Mouse (Mus musculus): ENCODE measurements around the gene Midn. TPM values are rescaled to one million over a fixed set of nuclear protein-coding genes. Genes with fewer than 3 reads are reported as not detected.

Midn gene
- polyA plus RNA-seq, 1 experiment from 2014 or later = 18.3 TPM

DNA sequence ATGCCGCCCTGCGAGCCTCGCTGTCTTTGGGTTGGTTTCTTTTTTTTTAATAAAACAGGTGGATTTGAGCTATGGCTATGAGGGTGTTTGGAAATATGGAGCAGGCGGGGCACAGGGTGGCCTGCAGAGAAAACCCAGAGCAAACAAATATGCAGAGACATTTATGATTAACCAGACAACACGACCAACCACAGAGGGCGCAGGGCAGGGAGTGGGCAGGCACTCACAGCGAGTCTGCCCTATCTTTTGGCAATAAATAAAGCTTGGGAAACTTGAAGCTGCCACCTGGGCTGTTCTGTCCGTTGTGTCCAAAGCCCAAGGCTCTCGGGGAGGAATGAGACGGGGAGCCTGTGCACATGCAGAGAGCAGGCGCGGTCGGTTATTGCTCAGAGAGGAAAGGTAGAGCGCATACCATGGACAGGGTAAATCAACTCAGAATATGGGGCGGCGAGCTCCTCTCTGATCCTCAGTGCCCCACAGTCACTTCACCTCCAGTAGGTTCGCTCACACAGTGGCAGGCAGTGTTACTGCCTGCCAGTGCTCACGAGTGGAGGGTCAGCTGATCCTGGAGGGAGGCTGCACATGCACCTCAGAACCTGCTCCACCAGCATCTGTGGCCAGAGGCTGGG is 17.6 kb upstream of the Midn start:
- no peak overlapping the region for H3K4me2 ChIP-seq (replicated peaks)
- no peaks in the 10 kb centered on the region for H3K9me3 ChIP-seq (replicated peaks)
- H3K27ac ChIP-seq (replicated peaks) = no peak overlapping the region
- peaks cover 23% of the 10 kb centered on the region for H3K4me1 ChIP-seq
- 83% methylated on average over 18 of the region's 18 CpGs for WGBS
- H3K27me3 ChIP-seq = no peaks in the 10 kb centered on the region
- no peak overlapping the region for H3K4me3 ChIP-seq (replicated peaks)
- no peak for ATAC-seq (ENCODE audit: insufficient number of reproducible peaks, low FRiP score, low TSS enrichment, low read depth)
- H3K36me3 ChIP-seq = peaks cover 88% of the 10 kb centered on the region
- H3K9ac ChIP-seq = no peak overlapping the region

DNA sequence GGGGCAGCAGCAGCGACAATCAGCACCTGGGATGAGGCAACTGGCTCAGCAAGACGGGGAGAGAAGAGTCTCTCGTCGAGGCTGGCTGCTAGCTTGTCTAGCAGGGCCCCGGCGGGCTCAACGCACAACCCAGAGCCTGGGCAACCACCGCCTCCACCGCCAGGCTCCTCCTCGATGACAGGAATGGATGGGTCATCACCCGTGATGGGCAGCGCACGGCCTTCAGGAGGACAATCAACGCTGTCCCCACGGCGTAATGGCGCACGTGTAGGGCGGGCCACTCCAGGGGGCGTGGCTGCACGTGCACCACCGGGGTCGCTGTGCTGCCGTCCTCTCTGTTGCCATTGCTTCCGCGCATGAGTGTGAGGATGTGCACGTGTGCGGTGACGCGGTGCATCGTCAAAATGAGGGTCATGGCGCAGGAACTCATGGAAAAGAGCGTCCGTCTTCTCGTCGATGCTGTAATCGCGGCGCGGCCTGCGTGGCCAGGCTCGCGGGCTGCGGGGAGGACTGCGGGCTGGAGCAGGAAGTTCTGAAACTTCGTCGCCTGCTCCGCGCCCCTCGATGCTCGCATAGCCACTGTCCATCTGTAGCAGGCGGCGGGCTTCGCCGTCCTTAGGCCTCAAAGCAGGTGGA is 16.6 kb upstream of the Midn start:
- 19% methylated on average over 55 of the region's 55 CpGs for WGBS
- Histone ChIP-seq H3K4me2 (replicated peaks) (peak overlapping the region; percentile 30), H3K9ac (no peak overlapping the region), H3K9me3 (replicated peaks) (no peaks in the 10 kb centered on the region), H3K27ac (replicated peaks) (no peak overlapping the region), H3K4me1 (peaks cover 26% of the 10 kb centered on the region), H3K4me3 (replicated peaks) (peak overlapping the region; percentile 19), H3K27me3 (no peaks in the 10 kb centered on the region), H3K36me3 (peaks cover 85% of the 10 kb centered on the region)
- ATAC-seq (ENCODE audit: insufficient number of reproducible peaks, low FRiP score, low TSS enrichment, low read depth) = no peak

DNA sequence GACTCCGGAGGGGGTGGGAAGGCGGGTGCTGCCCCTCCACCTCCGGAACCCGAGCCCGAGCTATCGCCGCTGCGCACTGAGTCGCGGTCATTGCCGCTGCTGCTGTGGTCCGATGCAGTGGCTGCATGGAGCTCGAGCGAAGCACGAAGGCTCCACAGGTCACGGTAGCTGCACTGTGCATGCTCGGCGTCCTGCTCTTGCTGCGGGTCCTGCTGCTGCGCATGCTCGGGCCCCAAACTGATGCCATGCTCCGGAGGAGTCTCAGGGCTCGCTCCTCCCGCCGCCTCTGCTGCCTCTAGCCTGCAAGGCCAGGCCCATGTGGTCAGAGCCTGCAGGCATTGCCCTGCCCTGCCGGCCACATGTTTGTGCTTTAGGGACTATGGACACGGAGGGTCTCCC is 16.1 kb upstream of the Midn start:
- Histone ChIP-seq H3K27me3 (peaks cover 5% of the 10 kb centered on the region), H3K9me3 (replicated peaks) (no peaks in the 10 kb centered on the region), H3K9ac (no peak overlapping the region), H3K36me3 (peaks cover 80% of the 10 kb centered on the region), H3K4me1 (peaks cover 31% of the 10 kb centered on the region), H3K27ac (replicated peaks) (no peak overlapping the region), H3K4me2 (replicated peaks) (peak overlapping the region; percentile 30), H3K4me3 (replicated peaks) (peak overlapping the region; percentile 19)
- WGBS = 37% methylated on average over 27 of the region's 27 CpGs
- no peak for ATAC-seq (ENCODE audit: insufficient number of reproducible peaks, low FRiP score, low TSS enrichment, low read depth)

DNA sequence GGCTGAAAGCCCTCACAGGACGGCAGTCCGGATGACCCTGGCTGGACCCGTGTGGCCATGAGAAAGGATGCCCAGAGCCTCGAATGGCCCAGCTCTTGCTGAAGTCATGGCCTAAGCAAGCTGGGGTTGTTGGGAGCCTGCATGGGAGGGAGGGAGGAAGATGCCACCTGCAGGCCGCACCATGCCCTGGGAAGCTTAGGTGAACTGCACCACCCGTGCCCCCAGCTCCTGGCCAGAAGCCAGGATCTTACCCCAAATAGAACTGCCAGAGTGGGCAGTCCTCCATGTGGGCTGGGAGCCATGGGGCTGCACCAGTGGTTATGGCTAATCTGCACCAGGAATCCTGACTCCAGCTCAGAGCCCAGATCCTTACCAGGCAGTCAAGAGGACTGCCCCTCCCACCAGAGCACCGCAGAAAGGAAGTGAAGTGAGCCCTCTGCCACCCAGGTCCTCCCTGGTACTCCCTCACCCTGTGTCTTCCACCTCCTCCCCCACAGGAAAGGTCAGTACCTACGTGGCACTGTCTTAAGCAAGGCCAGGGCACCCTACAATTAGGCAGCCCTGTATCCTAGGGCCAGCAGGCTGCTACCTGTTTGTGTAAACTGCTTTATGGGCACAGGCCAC is 14.7 kb upstream of the Midn start:
- 0 out of 2 replicates have a peak overlapping the region, but pooled peaks have one; percentile 17 for H3K27ac ChIP-seq (replicated peaks)
- peaks cover 66% of the 10 kb centered on the region for H3K36me3 ChIP-seq
- H3K4me2 ChIP-seq (replicated peaks) = no peak overlapping the region
- no peak for ATAC-seq (ENCODE audit: insufficient number of reproducible peaks, low FRiP score, low TSS enrichment, low read depth)
- H3K4me1 ChIP-seq = peaks cover 45% of the 10 kb centered on the region
- peaks cover 10% of the 10 kb centered on the region for H3K27me3 ChIP-seq
- no peaks in the 10 kb centered on the region for H3K9me3 ChIP-seq (replicated peaks)
- 65% methylated on average over 8 of the region's 8 CpGs for WGBS
- no peak overlapping the region for H3K9ac ChIP-seq
- no peak overlapping the region for H3K4me3 ChIP-seq (replicated peaks)

DNA sequence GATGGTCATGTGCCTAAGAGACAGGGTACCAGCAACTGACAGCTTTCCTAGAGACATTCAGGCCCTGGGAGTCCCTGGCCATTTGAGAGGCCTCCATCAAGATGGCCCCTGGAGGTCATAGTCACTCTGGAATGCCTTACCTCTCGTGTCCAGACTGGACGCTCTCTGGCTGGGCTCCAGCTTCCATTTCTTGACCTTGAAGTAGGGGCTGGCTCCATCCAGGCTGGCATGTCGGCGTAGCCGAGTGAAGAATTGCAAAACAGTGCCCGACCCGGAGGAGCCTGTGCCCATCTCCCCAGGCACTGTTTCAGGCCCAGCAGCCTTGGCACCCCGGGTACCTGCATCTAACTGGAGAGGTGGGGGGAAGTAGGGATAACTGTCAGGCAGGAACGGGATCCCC is 13.7 kb upstream of the Midn start:
- Histone ChIP-seq H3K27ac (replicated peaks) (no peak overlapping the region), H3K4me3 (replicated peaks) (no peak overlapping the region), H3K4me2 (replicated peaks) (no peak overlapping the region), H3K36me3 (peaks cover 57% of the 10 kb centered on the region), H3K9me3 (replicated peaks) (no peaks in the 10 kb centered on the region), H3K9ac (no peak overlapping the region), H3K27me3 (peaks cover 13% of the 10 kb centered on the region), H3K4me1 (peaks cover 55% of the 10 kb centered on the region)
- 81% methylated on average over 9 of the region's 9 CpGs for WGBS
- ATAC-seq (ENCODE audit: insufficient number of reproducible peaks, low FRiP score, low TSS enrichment, low read depth) = no peak

DNA sequence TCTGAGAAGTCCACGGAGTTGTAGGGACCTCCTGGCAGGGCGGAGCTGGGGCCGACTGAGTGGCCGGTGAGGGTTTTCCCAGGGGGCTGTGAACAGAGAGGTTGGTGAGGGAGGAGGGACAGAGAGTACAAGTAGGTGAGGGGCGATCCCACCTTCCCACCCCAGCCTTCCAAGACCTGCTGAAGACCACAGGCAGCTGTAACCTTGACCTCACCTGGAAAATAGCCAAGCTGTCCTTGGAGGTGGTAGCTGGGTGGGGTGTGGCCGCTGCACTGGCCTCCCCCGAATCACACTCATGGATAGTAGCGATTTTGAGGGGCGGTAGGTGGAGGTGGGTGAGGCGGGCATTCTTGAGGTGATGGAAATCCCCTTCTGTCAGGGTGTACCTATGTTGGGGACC is 12.9 kb upstream of the Midn start:
- peaks cover 57% of the 10 kb centered on the region for H3K4me1 ChIP-seq
- peaks cover 49% of the 10 kb centered on the region for H3K36me3 ChIP-seq
- no peak for ATAC-seq (ENCODE audit: insufficient number of reproducible peaks, low FRiP score, low TSS enrichment, low read depth)
- H3K9me3 ChIP-seq (replicated peaks) = no peaks in the 10 kb centered on the region
- no peak overlapping the region for H3K4me3 ChIP-seq (replicated peaks)
- 87% methylated on average over 10 of the region's 10 CpGs for WGBS
- no peak overlapping the region for H3K27ac ChIP-seq (replicated peaks)
- peaks cover 13% of the 10 kb centered on the region for H3K27me3 ChIP-seq
- no peak overlapping the region for H3K4me2 ChIP-seq (replicated peaks)
- no peak overlapping the region for H3K9ac ChIP-seq

DNA sequence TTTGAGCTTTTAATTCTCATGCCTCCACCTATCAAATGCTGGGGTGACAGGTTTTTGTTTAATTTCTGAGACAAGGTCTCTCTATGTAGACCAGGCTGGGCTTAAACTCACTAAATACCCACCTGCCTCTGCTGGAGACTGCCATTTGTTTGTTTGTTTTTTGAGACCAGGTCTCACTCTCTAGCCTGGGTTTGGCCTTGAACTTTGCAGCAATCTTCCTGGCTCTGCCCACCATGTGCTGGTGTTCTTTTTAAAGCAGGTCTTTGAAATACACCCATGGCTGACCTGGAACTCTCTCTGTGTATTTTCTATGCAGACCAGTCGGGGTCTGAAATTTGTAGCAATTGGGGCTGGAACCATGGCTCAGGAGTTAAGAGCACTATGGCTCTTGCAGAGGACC is 12.4 kb upstream of the Midn start:
- Histone ChIP-seq H3K4me2 (replicated peaks) (no peak overlapping the region), H3K9ac (no peak overlapping the region), H3K27me3 (peaks cover 13% of the 10 kb centered on the region), H3K9me3 (replicated peaks) (no peaks in the 10 kb centered on the region), H3K36me3 (peaks cover 44% of the 10 kb centered on the region), H3K4me1 (peaks cover 59% of the 10 kb centered on the region), H3K27ac (replicated peaks) (no peak overlapping the region), H3K4me3 (replicated peaks) (no peak overlapping the region)
- 88% methylated on average over 1 of the region's 1 CpGs for WGBS
- ATAC-seq (ENCODE audit: insufficient number of reproducible peaks, low FRiP score, low TSS enrichment, low read depth) = no peak

DNA sequence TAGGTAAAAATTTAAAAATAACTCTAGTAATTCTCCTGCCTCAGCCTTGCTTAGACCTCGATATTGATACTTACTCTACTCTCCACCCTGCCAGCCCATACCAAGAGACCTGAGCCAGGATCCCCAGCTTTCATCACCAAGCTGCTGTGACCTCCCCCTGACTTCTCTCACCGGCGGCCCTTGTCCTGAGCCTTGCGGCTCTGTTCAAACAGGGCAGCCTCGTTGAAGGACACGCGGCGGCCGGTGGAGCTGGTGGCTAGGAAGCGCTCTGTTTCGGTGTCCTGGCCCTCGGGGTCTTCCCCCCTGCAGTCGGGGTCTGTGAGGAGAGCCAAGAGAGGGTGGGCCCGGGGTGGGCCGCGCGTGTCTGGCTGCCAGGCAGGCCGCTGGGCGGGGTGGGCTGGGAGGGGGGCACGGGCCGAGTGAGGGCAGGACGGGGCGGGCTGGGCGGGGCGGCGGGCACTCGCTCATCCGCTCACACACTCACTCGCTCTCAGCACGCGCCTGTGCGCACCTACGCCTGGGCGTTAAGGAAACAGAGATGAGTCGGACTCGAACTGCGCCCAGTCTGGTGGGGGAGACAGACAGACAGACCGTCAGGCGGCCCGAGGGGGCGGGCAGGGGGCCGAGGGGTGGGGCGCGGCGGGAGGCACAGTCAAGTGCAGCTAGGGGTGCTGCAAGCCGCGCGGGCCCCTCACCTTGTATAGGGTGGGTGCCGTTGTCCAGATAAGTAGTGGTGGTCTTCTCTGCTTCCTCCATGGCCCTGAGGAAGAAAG is 11.7 kb upstream of the Midn start:
- WGBS = 17% methylated on average over 47 of the region's 49 CpGs
- H3K4me2 ChIP-seq (replicated peaks) = peak overlapping the region; percentile 85
- H3K27me3 ChIP-seq = peaks cover 13% of the 10 kb centered on the region
- H3K9ac ChIP-seq = no peak overlapping the region
- H3K27ac ChIP-seq (replicated peaks) = no peak overlapping the region
- no peak for ATAC-seq (ENCODE audit: insufficient number of reproducible peaks, low FRiP score, low TSS enrichment, low read depth)
- H3K36me3 ChIP-seq = peaks cover 37% of the 10 kb centered on the region
- H3K4me3 ChIP-seq (replicated peaks) = peak overlapping the region; percentile 61
- peaks cover 60% of the 10 kb centered on the region for H3K4me1 ChIP-seq
- H3K9me3 ChIP-seq (replicated peaks) = no peaks in the 10 kb centered on the region

DNA sequence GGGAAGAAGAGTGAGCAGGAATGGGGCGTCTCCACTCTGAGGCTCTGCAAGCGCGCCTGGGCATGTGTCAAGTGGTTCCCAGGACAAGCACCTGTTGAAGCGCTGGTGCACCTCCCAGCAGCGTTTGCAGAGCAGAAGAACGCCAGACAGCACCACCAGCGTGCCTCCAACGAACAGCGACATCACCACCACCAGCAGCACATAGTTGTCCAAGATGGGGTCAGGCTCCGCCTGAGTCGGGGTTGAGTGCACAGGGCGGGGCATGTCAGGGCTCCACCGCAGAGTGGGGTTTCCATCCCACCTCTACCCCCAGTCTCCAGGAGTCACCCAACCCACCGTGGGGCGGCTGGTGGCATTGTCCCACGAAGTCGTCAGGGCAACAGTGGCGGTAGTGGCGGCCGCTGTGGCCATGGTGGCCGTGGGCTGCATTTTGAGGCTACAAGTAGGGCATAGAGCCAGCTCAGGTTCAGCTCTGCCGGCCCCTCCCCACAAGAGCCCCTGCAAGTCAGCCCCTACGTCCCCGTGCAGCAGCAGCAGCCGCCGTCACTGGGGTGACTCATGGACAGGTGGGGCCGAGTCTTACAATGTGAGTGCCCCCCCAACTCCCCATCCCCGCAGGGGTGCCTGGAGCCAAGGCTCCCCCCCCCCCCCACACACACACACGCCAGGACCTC is 11.0 kb upstream of the Midn start:
- Histone ChIP-seq H3K4me1 (peaks cover 55% of the 10 kb centered on the region), H3K27me3 (peaks cover 13% of the 10 kb centered on the region), H3K4me3 (replicated peaks) (peak overlapping the region; percentile 61), H3K36me3 (peaks cover 32% of the 10 kb centered on the region), H3K9ac (0 out of 2 replicates have a peak overlapping the region, but pooled peaks have one; percentile 15), H3K27ac (replicated peaks) (peak overlapping the region; percentile 79; the same call in 1 of the 2 replicates), H3K9me3 (replicated peaks) (no peaks in the 10 kb centered on the region), H3K4me2 (replicated peaks) (peak overlapping the region; percentile 85)
- ATAC-seq (ENCODE audit: insufficient number of reproducible peaks, low FRiP score, low TSS enrichment, low read depth) = no peak
- 5% methylated on average over 29 of the region's 29 CpGs for WGBS

DNA sequence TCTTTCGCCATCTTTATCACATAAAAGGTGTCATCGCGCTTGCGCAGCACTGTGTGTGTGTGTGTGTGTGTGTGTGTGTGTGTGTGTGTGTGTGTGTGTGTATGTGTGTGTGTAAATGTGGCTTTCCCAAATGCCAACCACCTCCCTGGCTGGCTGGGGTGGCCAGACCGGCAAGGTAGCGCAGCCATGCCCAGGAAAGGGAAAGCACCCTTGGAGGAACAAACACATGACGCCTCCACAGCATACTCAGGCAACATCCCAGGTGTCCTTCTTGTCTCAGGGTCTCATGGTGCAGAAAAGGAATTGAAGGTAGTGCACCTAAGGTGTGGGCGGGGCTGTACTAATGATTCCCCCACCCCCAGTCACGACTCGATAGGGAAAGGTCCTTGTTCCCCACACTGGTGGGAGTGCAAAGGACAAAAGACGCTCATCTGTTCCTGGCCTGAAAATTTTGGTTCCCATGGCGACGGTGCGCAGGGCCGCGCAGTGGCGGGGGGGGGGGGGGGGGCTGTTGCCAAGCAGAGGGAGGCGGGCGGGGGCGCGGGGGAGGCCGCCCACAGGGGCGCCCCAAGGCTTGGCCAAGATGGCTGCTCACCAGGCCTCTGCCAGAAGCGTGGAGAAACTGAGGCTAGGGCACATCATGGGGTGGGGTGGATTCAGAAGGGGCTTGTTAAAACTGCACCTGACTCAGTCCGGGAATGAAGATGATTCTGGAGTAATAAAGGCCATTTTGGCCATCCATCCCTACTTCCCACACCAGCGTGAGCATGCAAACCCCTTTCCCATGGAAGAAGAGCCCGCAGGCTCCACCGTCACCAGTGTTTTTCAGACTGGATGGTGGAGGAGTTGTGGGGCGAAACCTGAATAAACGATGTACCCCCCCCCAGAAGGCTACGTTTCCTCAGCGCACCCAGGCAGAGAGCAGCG is 10.2 kb upstream of the Midn start:
- Histone ChIP-seq H3K4me2 (replicated peaks) (peak overlapping the region; percentile 85), H3K36me3 (peaks cover 25% of the 10 kb centered on the region), H3K9me3 (replicated peaks) (no peaks in the 10 kb centered on the region), H3K27me3 (peaks cover 13% of the 10 kb centered on the region), H3K9ac (peak overlapping the region; percentile 62), H3K4me1 (peaks cover 59% of the 10 kb centered on the region), H3K4me3 (replicated peaks) (peak overlapping the region; percentile 61), H3K27ac (replicated peaks) (peak overlapping the region; percentile 79)
- ATAC-seq (ENCODE audit: insufficient number of reproducible peaks, low FRiP score, low TSS enrichment, low read depth) = no peak
- 2% methylated on average over 33 of the region's 33 CpGs for WGBS
